Mouse (Mus musculus) heart, postnatal 25 days (tissue): ENCODE data around the gene Gtf2ird2. TPM values are rescaled to one million over a fixed set of nuclear protein-coding genes. Genes with fewer than 3 reads are reported as not detected.

ENCODE experiments used
- DNase-seq: peaks from one replicate; pipeline ENCODE4 v3.0.0; 2022; ENCODE audit warnings: low spot score
- intact Hi-C: fragments of 180-260 bp; cut with DNase I; formaldehyde crosslinking; loops from one replicate; pipeline ENCODE4 v1.15.1; 2025
- total RNA-seq, 2 experiments: library from RNA; stranded (reverse); gene quantifications; 2 replicates each; pipeline ENCODE4 v1.2.3; 2021

Gtf2ird2 gene
- total RNA-seq, result 1 to 10 TPM; 4.0 to 5.1 TPM

GRCm38 (mm10) chr5:134183880-134184808, at the start of gene Gtf2ird2:
Gene Gtf2ird2 (plus strand): TSS chr5:134184019.
- peak; percentile 96 for DNase-seq
- intact Hi-C loops, result loop anchor here (5.0 to 10.0 kb wide), 2 partner anchors 131 to 303 kb away; partner anchors contain the start of gene Gtf2i

GRCm38 (mm10) chr5:134136022-134136421, 47.8 kb upstream of the Gtf2ird2 start:
- intact Hi-C loops, result no loop called here
- DNase-seq, result no peak

DNA sequence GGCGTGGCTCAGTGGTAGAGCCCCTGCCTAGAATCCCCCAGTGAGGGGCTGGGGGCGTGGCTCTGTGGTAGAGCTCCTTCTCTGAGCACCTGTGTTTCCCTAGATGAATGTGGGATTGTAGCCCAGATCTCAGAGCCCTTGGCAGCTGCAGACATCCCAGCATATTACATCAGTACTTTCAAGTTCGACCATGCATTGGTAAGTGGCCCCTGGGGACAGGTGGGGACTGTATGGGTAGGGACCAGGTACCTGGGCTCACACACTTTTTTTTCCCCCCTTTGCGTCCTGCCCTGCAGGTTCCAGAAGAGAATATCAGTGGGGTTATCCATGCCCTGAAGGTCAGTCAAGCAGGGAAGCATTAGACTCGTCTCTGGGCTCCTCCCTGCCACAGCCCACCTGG, 45.9 kb upstream of the Gtf2ird2 start:
- no peak for DNase-seq
- intact Hi-C loops, result no loop called here

DNA sequence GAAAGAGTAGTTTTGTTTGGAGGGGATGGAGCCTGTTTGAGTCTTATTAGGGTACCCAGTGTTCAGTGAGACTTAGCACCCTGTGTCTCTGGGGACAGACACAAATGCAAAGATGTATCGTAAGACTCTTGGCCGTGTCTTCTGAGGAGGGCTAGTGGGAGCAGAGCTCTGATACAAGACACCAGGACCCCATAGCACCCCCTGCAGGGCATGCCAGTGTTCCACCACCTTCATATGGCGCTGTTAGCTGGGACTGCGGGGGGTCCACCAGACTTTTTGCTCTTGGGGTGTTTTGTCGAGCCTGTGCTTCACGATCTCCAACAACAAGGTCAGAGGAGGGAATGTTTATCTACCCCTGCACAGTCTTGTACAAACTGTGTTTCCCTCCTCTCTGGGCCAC, 44.4 kb upstream of the Gtf2ird2 start:
- intact Hi-C loops, result no loop called here

GRCm38 (mm10) chr5:134141236-134141635, 42.6 kb upstream of the Gtf2ird2 start:
- no peak for DNase-seq
- intact Hi-C loops, result no loop called here

More for the DNA sequence above, 44.4 kb upstream of the Gtf2ird2 start:
- no peak for DNase-seq

GRCm38 (mm10) chr5:134142381-134142780, 41.4 kb upstream of the Gtf2ird2 start:
- intact Hi-C loops, result no loop called here
- DNase-seq, result no peak

GRCm38 (mm10) chr5:134144986-134145385, 38.8 kb upstream of the Gtf2ird2 start:
- DNase-seq, result no peak
- intact Hi-C loops, result no loop called here

DNA sequence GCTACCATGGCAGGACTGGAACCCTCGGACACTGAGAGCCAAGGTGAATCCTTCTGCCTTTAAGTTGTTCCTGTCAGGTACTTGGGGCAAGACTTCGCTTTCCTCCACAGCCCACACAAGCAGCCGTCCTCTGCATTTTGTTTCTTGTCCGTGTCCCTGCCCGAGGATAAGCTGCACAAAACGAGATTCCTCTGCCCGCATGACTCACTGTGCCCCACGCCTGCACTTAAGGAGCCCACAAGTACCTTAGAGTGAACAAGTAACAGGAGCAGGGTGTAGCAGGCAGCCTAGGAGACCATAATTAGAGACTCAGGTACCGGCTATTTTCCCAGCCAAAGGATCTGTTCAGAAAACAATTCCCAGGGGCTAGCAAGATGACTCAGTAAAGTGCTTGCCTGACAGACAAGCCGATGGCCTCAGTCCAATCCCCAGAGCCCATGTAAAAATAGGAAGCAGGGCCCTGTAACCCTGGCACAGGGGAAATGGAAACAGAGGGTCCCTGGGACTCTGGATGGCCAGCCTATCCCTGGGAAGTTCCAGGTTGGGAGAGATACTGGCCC, 36.5 kb upstream of the Gtf2ird2 start:
- intact Hi-C loops, result no loop called here

GRCm38 (mm10) chr5:134148153-134148552, 35.7 kb upstream of the Gtf2ird2 start:
- intact Hi-C loops, result no loop called here
- DNase-seq, result peak; percentile 13

More for the DNA sequence above, 36.5 kb upstream of the Gtf2ird2 start:
- no peak for DNase-seq

DNA sequence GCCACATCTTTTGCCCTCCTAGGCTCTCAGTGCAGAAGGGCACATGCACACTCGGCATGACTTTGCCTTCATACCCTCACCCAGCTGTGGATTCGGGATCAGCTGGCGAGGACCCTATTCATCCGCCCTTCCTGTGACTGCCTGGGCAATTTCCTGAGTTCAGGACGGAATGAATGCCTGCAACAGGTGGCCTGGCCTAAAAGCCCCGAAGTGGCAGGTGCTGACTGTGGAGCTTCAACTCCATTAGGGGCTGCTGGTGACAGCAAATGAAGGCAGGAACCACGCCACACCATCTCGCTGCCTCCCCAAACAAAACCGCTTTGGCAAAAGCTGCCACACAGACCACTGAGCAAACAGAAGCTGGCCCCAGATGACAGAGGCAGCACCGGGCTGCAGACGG, 31.9 kb upstream of the Gtf2ird2 start:
- DNase-seq, result no peak
- intact Hi-C loops, result no loop called here

- DNase-seq, result no peak
- intact Hi-C loops, result loop anchor here (5.0 kb wide), 1 partner anchor 64 kb away; no protein-coding TSS in a partner anchor
Measured at GRCm38 (mm10) chr5:134155916-134156466, 27.8 kb upstream of the Gtf2ird2 start.

- no peak for DNase-seq
- intact Hi-C loops, result no loop called here
Measured at GRCm38 (mm10) chr5:134164688-134165087, 19.1 kb upstream of the Gtf2ird2 start.

GRCm38 (mm10) chr5:134166642-134167041, 17.2 kb upstream of the Gtf2ird2 start:
- intact Hi-C loops, result no loop called here
- no peak for DNase-seq

DNA sequence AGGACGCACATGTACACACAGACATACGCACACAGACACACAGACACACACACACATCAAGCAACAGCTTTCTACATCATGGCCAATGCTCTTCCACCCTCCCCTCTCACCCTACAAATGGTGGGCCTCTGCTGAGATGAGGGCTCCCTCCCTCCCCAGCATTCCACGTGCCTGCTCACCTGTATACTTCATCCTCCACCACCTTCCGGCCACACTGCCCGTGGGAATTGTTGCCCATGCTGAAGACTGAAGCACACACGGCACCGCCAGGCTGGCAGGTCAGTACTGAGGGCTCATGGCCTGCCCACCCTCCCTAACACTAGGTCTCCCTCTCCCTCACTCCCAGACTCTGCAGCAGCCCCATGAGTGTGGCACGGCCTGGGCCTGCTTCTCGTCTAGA, 15.8 kb upstream of the Gtf2ird2 start:
- intact Hi-C loops, result no loop called here
- no peak for DNase-seq

- no peak for DNase-seq
- intact Hi-C loops, result no loop called here
Measured at GRCm38 (mm10) chr5:134169231-134169630, 14.6 kb upstream of the Gtf2ird2 start.

- intact Hi-C loops, result no loop called here
Measured at GRCm38 (mm10) chr5:134170167-134170566, 13.7 kb upstream of the Gtf2ird2 start.

DNA sequence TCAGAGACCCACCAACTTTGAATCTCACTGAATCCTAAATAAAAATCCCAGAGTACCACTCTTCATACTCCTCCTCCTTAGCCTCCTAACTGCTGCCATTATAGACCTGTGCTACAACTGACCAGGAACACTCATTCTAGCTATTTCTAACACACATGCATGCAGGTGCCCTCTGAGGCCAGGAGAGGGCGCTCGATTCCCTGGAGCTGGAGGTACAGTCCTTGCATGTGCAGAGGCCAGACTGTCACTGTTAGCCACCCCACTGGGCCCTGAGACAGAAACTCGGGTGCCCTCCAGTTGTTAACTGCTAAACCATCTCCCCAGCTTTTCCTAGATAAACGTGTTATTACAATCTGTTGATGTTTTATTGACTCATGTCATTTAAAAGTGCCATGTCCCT, 10.6 kb upstream of the Gtf2ird2 start:
- intact Hi-C loops, result no loop called here
- DNase-seq, result no peak

More at GRCm38 (mm10) chr5:134170167-134170566, 13.7 kb upstream of the Gtf2ird2 start:
- DNase-seq, result no peak

DNA sequence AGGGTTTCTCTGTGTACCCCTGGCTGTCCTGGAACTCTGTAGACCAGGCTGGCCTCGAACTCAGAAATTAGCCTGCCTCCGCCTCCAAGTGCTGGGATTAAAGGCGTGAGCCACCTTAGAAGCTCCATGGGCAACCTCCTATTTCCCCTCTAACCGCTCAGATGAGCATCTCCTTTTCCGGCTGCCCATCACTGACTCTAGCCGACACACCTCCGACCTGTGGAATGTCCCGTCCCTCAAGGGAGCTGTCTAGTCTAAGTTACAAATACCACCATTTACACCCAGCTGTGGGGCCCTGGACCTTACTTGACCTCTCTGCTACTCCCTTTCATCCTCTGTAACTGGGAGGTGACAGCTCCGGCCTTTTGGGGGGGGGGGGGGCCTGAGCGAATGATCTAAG, 8.1 kb upstream of the Gtf2ird2 start:
- intact Hi-C loops, result no loop called here
- DNase-seq, result no peak

DNA sequence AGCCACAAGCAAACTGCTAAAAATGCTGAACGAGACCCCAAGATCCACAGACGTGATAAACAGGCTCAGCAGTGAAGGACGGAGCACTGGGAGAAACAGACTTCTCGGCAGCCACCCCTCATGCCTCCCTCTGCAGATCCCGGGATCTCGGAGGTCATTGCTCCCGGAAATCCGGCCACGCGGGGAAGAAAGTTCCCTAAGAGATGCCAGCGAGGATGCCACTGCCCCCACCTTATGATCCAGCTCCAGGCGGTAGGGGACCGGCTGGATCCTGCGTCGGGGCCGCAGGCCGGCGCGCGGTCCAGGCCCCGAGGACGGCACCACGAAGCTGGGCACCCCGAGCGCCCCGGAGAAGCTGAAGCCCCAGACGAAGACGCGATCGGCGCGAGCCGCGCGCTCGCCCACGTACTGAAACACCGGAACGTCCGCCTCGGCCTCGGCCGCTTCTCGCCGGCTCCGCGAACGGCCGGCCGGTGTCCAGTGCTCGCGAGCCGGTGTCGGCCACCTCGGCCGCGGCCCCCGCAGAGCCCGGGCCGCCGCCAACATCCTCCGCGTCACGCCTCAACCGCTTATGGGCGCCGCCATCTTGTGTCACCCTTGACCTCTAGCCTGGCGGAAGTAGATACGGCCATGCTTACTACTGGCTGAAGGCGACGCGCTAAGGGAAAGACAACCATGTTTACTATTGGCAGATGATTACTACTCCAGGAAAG, 7.5 kb upstream of the Gtf2ird2 start, which contains the start of gene Rcc1l:
TSS of gene Rcc1l (minus strand) at position 606 of the 713 bp plus-strand sequence.
- peak; percentile 67 for DNase-seq
- intact Hi-C loops, result no loop called here

DNA sequence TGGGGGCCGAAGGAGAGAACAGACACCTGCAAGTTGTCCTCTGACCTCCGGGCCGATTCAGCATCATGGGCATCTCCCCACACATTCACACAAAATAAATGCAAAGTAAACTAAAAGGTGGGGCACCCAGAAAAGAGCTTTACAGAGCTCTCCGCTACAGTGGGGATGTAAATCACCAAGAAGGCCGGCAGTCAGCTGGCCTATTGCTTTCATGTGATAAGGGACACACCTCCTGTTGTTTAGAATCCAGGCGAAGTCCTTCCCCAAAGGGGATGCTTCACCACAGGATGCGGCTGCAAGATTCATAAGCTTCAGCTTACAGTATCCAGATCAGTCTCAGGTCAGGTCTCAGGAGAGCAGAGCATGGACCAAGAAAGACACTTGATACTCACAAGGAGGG, 5.3 kb upstream of the Gtf2ird2 start:
- intact Hi-C loops, result no loop called here
- DNase-seq, result no peak
